Mouse (Mus musculus): ENCODE results near the gene Prcd. TPM values are rescaled to one million over a fixed set of nuclear protein-coding genes. Genes with fewer than 3 reads are reported as not detected.
A peak's percentile ranks its signal among the peaks of the same experiment; 100 is the strongest.
"Not testable (repeated sequence)": the region's sequence is repeated elsewhere in the genome, so short reads cannot be mapped to it uniquely, and the experiment has no call there.

Gene Prcd
- polyA plus RNA-seq (2015; fragmentation: Nextera tagmentation; extraction: Ambion mirVana), result 0.12 TPM in 1 of 2 replicates, not detected in the other

DNA sequence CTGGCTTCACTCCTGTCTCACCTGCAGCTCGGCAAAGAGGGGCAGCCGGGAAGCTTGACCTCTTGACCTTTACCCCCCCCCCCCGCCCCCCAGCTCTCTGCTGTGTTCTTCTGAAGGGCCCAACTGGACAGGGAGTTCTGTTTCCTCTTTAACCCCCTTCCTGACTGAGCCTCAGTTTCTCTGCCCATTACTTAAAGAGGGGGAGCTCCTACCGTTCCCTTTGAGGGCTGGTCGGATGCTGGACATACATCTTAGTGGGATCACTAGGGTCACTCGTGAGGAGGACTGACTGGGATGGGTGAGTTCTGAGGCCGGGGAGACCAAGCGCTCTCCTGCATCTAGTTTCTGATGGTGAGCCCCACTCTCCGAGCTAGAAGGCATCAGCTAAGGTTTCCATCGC, at the start of gene Prcd:
Gene Prcd (plus strand): TSS at position 301 of the 400 bp plus-strand sequence.
- Histone ChIP-seq H3K9me3 (replicated peaks; ENCODE audit: control insufficient read depth, low read length) (no peaks in the 10 kb centered on the region), H3K4me1 (ENCODE audit: control insufficient read depth, low read depth, low read length) (peaks cover 14% of the 10 kb centered on the region), H3K9ac (ENCODE audit: low read depth, low read length) (0 out of 2 replicates have a peak within 1 kb of the TSS, but pooled peaks have one; percentile 17), H3K27ac (ENCODE audit: low read length) (no peak within 1 kb of the TSS), H3K36me3 (ENCODE audit: control insufficient read depth, insufficient read depth) (no peaks in the 10 kb centered on the region), H3K4me3 (ENCODE audit: low read depth, low read length) (peak within 1 kb of the TSS; percentile 45), H3K27me3 (ENCODE audit: control insufficient read depth, insufficient read depth, low read depth, low read length) (peaks cover 41% of the 10 kb centered on the region), H3K4me2 (ENCODE audit: low read depth, low read length) (peak within 1 kb of the TSS; percentile 52)
- no peak for ATAC-seq (ENCODE audit: low read depth)
- 16% methylated on average over 9 of the region's 10 CpGs for WGBS (ENCODE audit: insufficient replicate concordance)

DNA sequence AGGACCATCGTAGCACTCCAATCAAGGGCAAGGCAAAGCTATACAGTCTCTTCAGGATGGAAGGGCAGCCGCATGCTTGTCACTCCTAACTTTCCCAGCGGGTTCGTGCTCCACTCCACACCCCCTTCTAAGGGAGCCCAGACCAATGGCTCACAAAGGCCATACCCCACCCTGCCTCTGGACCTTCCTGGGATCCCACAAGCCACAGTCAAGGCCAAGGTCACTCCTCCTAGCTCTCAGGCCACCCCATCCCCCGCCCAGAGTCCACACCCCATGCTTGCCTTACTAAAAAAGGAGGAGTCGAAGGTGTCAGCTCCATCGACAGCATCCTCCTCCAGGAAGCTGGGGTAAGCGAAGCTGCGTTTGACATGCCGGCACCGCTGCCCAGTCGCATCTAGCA, 49.2 kb upstream of the Prcd start:
- Histone ChIP-seq H3K4me1 (ENCODE audit: control insufficient read depth, low read depth, low read length) (no peaks in the 10 kb centered on the region), H3K27ac (ENCODE audit: low read length) (no peak overlapping the region), H3K9ac (ENCODE audit: low read depth, low read length) (no peak overlapping the region), H3K4me2 (ENCODE audit: low read depth, low read length) (no peak overlapping the region), H3K4me3 (ENCODE audit: low read depth, low read length) (no peak overlapping the region), H3K36me3 (ENCODE audit: control insufficient read depth, insufficient read depth) (peaks cover 46% of the 10 kb centered on the region), H3K9me3 (replicated peaks; ENCODE audit: control insufficient read depth, low read length) (no peaks in the 10 kb centered on the region), H3K27me3 (ENCODE audit: control insufficient read depth, insufficient read depth, low read depth, low read length) (no peaks in the 10 kb centered on the region)
- WGBS (ENCODE audit: insufficient replicate concordance), result 84% methylated on average over 12 of the region's 12 CpGs
- no peak for ATAC-seq (ENCODE audit: low read depth)

- 85% methylated on average over 3 of the region's 3 CpGs for WGBS (ENCODE audit: insufficient replicate concordance)
- Histone ChIP-seq H3K4me2 (ENCODE audit: low read depth, low read length) (no peak overlapping the region), H3K9ac (ENCODE audit: low read depth, low read length) (no peak overlapping the region), H3K9me3 (replicated peaks; ENCODE audit: control insufficient read depth, low read length) (no peaks in the 10 kb centered on the region), H3K27ac (ENCODE audit: low read length) (no peak overlapping the region), H3K4me1 (ENCODE audit: control insufficient read depth, low read depth, low read length) (peaks cover 8% of the 10 kb centered on the region), H3K27me3 (ENCODE audit: control insufficient read depth, insufficient read depth, low read depth, low read length) (no peaks in the 10 kb centered on the region), H3K36me3 (ENCODE audit: control insufficient read depth, insufficient read depth) (peaks cover 30% of the 10 kb centered on the region), H3K4me3 (ENCODE audit: low read depth, low read length) (no peak overlapping the region)
- ATAC-seq (ENCODE audit: low read depth), result no peak
Observed at GRCm38 (mm10) chr11:116607717-116608116, 45.6 kb upstream of the Prcd start.

- WGBS (ENCODE audit: insufficient replicate concordance), result 81% methylated on average over 15 of the region's 15 CpGs
- H3K27me3 ChIP-seq (ENCODE audit: control insufficient read depth, insufficient read depth, low read depth, low read length), result no peaks in the 10 kb centered on the region
- peaks cover 32% of the 10 kb centered on the region for H3K4me1 ChIP-seq (ENCODE audit: control insufficient read depth, low read depth, low read length)
- H3K9me3 ChIP-seq (replicated peaks; ENCODE audit: control insufficient read depth, low read length), result no peaks in the 10 kb centered on the region
- no peak overlapping the region for H3K27ac ChIP-seq (ENCODE audit: low read length)
- H3K4me2 ChIP-seq (ENCODE audit: low read depth, low read length), result no peak overlapping the region
- H3K4me3 ChIP-seq (ENCODE audit: low read depth, low read length), result no peak overlapping the region
- peaks cover 16% of the 10 kb centered on the region for H3K36me3 ChIP-seq (ENCODE audit: control insufficient read depth, insufficient read depth)
- no peak overlapping the region for H3K9ac ChIP-seq (ENCODE audit: low read depth, low read length)
- ATAC-seq (ENCODE audit: low read depth), result no peak
Observed at GRCm38 (mm10) chr11:116609965-116610630, 43.2 kb upstream of the Prcd start.

DNA sequence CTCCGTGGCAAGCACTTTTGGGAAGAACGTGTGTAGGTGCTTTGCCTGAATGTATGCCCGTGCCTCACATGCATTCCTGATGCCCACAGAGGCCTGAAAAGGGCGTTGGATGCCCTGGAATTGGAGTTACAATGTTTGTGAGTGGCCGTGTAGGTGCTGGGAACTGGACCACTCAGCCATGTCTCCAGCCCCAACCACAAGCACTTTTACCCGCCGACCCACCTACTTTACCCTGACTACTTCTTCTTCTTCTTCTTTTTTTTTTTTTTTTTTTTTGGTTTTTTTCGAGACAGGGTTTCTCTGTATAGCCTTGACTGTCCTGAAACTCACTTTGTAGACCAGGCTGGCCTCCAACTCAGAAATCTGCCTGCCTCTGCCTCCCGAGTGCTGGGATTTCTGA, 42.2 kb upstream of the Prcd start:
- H3K27me3 ChIP-seq (ENCODE audit: control insufficient read depth, insufficient read depth, low read depth, low read length); H3K4me3 ChIP-seq (ENCODE audit: low read depth, low read length); H3K4me2 ChIP-seq (ENCODE audit: low read depth, low read length); ATAC-seq (ENCODE audit: low read depth); H3K9ac ChIP-seq (ENCODE audit: low read depth, low read length); H3K36me3 ChIP-seq (ENCODE audit: control insufficient read depth, insufficient read depth); H3K9me3 ChIP-seq (replicated peaks; ENCODE audit: control insufficient read depth, low read length): not testable (repeated sequence)
- H3K4me1 ChIP-seq (ENCODE audit: control insufficient read depth, low read depth, low read length), result peaks cover 43% of the 10 kb centered on the region
- H3K27ac ChIP-seq (ENCODE audit: low read length), result 0 out of 2 replicates have a peak overlapping the region, but pooled peaks have one; percentile 22
- WGBS (ENCODE audit: insufficient replicate concordance), result 66% methylated on average over 8 of the region's 9 CpGs

GRCm38 (mm10) chr11:116611883-116612282, 41.5 kb upstream of the Prcd start:
- 66% methylated on average over 9 of the region's 9 CpGs for WGBS (ENCODE audit: insufficient replicate concordance)

GRCm38 (mm10) chr11:116612554-116612953, 40.8 kb upstream of the Prcd start:
- 63% methylated on average over 1 of the region's 1 CpGs for WGBS (ENCODE audit: insufficient replicate concordance)
- no peak overlapping the region for H3K4me2 ChIP-seq (ENCODE audit: low read depth, low read length)
- peak overlapping the region; percentile 10; the same call in 1 of the 2 replicates for H3K9ac ChIP-seq (ENCODE audit: low read depth, low read length)
- ATAC-seq (ENCODE audit: low read depth), result peak; percentile 19
- H3K4me3 ChIP-seq (ENCODE audit: low read depth, low read length), result no peak overlapping the region
- H3K27me3 ChIP-seq (ENCODE audit: control insufficient read depth, insufficient read depth, low read depth, low read length), result no peaks in the 10 kb centered on the region
- H3K36me3 ChIP-seq (ENCODE audit: control insufficient read depth, insufficient read depth), result peaks cover 6% of the 10 kb centered on the region; the same call in 1 of the 2 replicates
- H3K27ac ChIP-seq (ENCODE audit: low read length), result peak overlapping the region; percentile 48; the same call in 1 of the 2 replicates
- H3K4me1 ChIP-seq (ENCODE audit: control insufficient read depth, low read depth, low read length), result peaks cover 57% of the 10 kb centered on the region
- no peaks in the 10 kb centered on the region for H3K9me3 ChIP-seq (replicated peaks; ENCODE audit: control insufficient read depth, low read length)

More at GRCm38 (mm10) chr11:116611883-116612282, 41.5 kb upstream of the Prcd start:
- H3K4me3 ChIP-seq (ENCODE audit: low read depth, low read length), result no peak overlapping the region
- H3K36me3 ChIP-seq (ENCODE audit: control insufficient read depth, insufficient read depth), result peaks cover 6% of the 10 kb centered on the region
- no peak for ATAC-seq (ENCODE audit: low read depth)
- H3K4me1 ChIP-seq (ENCODE audit: control insufficient read depth, low read depth, low read length), result peaks cover 50% of the 10 kb centered on the region
- H3K9me3 ChIP-seq (replicated peaks; ENCODE audit: control insufficient read depth, low read length), result no peaks in the 10 kb centered on the region
- H3K27me3 ChIP-seq (ENCODE audit: control insufficient read depth, insufficient read depth, low read depth, low read length), result no peaks in the 10 kb centered on the region
- no peak overlapping the region; the same call in 1 of the 2 replicates for H3K27ac ChIP-seq (ENCODE audit: low read length)
- H3K4me2 ChIP-seq (ENCODE audit: low read depth, low read length), result no peak overlapping the region
- H3K9ac ChIP-seq (ENCODE audit: low read depth, low read length), result no peak overlapping the region

GRCm38 (mm10) chr11:116613234-116613633, 40.1 kb upstream of the Prcd start:
- no peak for ATAC-seq (ENCODE audit: low read depth)
- peaks cover 63% of the 10 kb centered on the region for H3K4me1 ChIP-seq (ENCODE audit: control insufficient read depth, low read depth, low read length)
- H3K9me3 ChIP-seq (replicated peaks; ENCODE audit: control insufficient read depth, low read length), result no peaks in the 10 kb centered on the region
- H3K36me3 ChIP-seq (ENCODE audit: control insufficient read depth, insufficient read depth), result no peaks in the 10 kb centered on the region; the same call in 1 of the 2 replicates
- H3K9ac ChIP-seq (ENCODE audit: low read depth, low read length), result no peak overlapping the region; the same call in 1 of the 2 replicates
- H3K27ac ChIP-seq (ENCODE audit: low read length), result 0 out of 2 replicates have a peak overlapping the region, but pooled peaks have one; percentile 48
- no peak overlapping the region for H3K4me2 ChIP-seq (ENCODE audit: low read depth, low read length)
- no peak overlapping the region for H3K4me3 ChIP-seq (ENCODE audit: low read depth, low read length)
- H3K27me3 ChIP-seq (ENCODE audit: control insufficient read depth, insufficient read depth, low read depth, low read length), result no peaks in the 10 kb centered on the region
- WGBS (ENCODE audit: insufficient replicate concordance), result 88% methylated on average over 6 of the region's 6 CpGs

GRCm38 (mm10) chr11:116615735-116616437, 37.4 kb upstream of the Prcd start:
- WGBS (ENCODE audit: insufficient replicate concordance), result 4% methylated on average over 15 of the region's 15 CpGs
- Histone ChIP-seq H3K36me3 (ENCODE audit: control insufficient read depth, insufficient read depth) (no peaks in the 10 kb centered on the region), H3K4me1 (ENCODE audit: control insufficient read depth, low read depth, low read length) (peaks cover 90% of the 10 kb centered on the region), H3K4me2 (ENCODE audit: low read depth, low read length) (peak overlapping the region; percentile 80), H3K9me3 (replicated peaks; ENCODE audit: control insufficient read depth, low read length) (no peaks in the 10 kb centered on the region), H3K4me3 (ENCODE audit: low read depth, low read length) (peak overlapping the region; percentile 57), H3K9ac (ENCODE audit: low read depth, low read length) (peak overlapping the region; percentile 62), H3K27me3 (ENCODE audit: control insufficient read depth, insufficient read depth, low read depth, low read length) (no peaks in the 10 kb centered on the region), H3K27ac (ENCODE audit: low read length) (peak overlapping the region; percentile 96)
- ATAC-seq (ENCODE audit: low read depth), result peak; percentile 74
